Mouse (Mus musculus) thymus, adult 2 months (tissue): ENCODE data around the gene Hdac9.

Experiments used
- CTCF ChIP-seq: fragments of 200-500 bp; IDR thresholded peaks from 2 replicates; pipeline ENCODE4 v1.5.1; 2012; ENCODE audit warnings: mild to moderate bottlenecking, control low read depth, low read length, moderate library complexity, borderline replicate concordance; ENCODE audit not compliant: control insufficient read depth, poor library complexity, insufficient read depth; ENCODE audit errors: extremely low read depth
- POLR2A ChIP-seq: fragments of 200-500 bp; IDR thresholded peaks from 2 replicates; pipeline ENCODE4 v1.6.1; 2012; ENCODE audit warnings: mild to moderate bottlenecking, low read length, control low read depth, moderate library complexity; ENCODE audit not compliant: control insufficient read depth, poor library complexity, insufficient read depth; ENCODE audit errors: extremely low read depth

DNA sequence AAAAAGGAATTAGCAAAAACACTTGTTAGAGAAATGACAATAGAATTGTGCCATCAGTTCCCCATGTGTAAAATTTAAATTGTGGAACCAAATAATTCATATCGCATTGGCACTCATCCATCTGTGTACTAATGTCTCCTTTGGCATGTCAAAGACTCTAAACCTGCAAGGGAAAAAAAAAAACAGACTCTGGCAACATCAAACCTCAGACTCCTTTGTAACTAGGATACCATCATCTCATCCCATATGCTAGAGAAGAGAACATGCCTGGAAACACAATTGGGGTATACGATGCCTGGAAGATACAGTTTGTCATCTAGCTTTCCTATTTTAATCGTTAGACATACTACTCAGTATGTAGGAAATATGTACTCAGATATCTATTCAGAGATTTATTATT, 347.4 kb downstream of the Hdac9 start:
- no peak for TF ChIP-seq CTCF
- no peak for TF ChIP-seq POLR2A
